Mouse (Mus musculus) neural tube, embryonic 13.5 days (tissue): ENCODE measurements at regions not wholly inside any gene's neighbourhood (a gene's known extent, or its start where the extent isn't known, plus 50 kb on each side); places are given as distances from the start of the nearest gene placed in this dataset.
"Not testable (repeated sequence)": the region's sequence is repeated elsewhere in the genome, so short reads cannot be mapped to it uniquely, and the experiment has no call there.

Experiments
- ATAC-seq: fragments of 200-750 bp; cut with Nextera tagmentation; 2 replicates; pipeline ENCODE4 v1.8.0; 2017; ENCODE audit warnings: low read depth, mild to moderate bottlenecking, moderate TSS enrichment, moderate library complexity
- H3K27ac ChIP-seq: fragments of 300-500 bp; sonication (generic); replicated peaks from 2 replicates; pipeline ENCODE4 v1.5.1; 2015; ENCODE audit warnings: moderate library complexity, mild to moderate bottlenecking, inconsistent platforms
- H3K27me3 ChIP-seq: fragments of 300-500 bp; sonication (generic); 2 replicates; pipeline ENCODE4 v1.6.1; 2015; ENCODE audit warnings: mild to moderate bottlenecking, inconsistent platforms
- H3K36me3 ChIP-seq: fragments of 300-500 bp; sonication (generic); 2 replicates; pipeline ENCODE4 v1.6.1; 2015; ENCODE audit warnings: mild to moderate bottlenecking, inconsistent platforms
- H3K4me1 ChIP-seq: fragments of 300-500 bp; sonication (generic); replicated peaks from 2 replicates; pipeline ENCODE4 v1.6.1; 2015; ENCODE audit warnings: inconsistent platforms
- H3K4me2 ChIP-seq: fragments of 300-500 bp; sonication (generic); 2 replicates; pipeline ENCODE4 v1.6.1; 2015; ENCODE audit warnings: inconsistent platforms, mild to moderate bottlenecking, moderate library complexity
- H3K4me3 ChIP-seq: fragments of 300-500 bp; sonication (generic); 2 replicates; pipeline ENCODE4 v1.5.1; 2015; ENCODE audit warnings: mild to moderate bottlenecking, inconsistent platforms
- H3K9ac ChIP-seq: fragments of 300-500 bp; sonication (generic); 2 replicates; pipeline ENCODE4 v1.6.1; 2015; ENCODE audit warnings: moderate library complexity, mild to moderate bottlenecking, inconsistent platforms
- H3K9me3 ChIP-seq: fragments of 300-500 bp; sonication (generic); 2 replicates; pipeline ENCODE4 v1.6.1; 2016; ENCODE audit warnings: inconsistent platforms
- WGBS: fragments of 180-500 bp; shearing (Covaris S2); methylation state at CpG from one replicate; pipeline ENCODE4 v1.1.7; 2015; 5-methylcytosine and 5-hydroxymethylcytosine counted together

DNA sequence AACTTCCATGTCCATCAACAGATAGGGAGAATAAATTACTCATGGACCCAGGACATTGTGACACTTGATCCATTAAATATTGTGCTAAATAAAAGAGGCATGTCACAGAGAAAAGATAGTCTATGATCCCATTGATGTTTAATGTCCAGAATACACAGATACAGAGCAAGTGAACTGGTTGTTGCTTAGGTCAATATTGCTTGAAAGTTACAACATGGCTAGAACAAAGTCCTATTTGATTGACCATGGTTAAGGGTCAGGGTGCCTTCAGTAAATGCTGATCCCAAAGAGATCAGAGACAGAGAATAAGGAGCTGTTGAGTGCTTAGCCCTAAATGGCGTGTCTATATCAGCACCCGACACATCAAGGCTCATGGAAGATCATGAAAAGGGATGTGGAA, 50.7 kb upstream of the Cyp3a41b start:
- peaks cover 77% of the 10 kb centered on the region for H3K9me3 ChIP-seq
- not testable (repeated sequence) for H3K4me2 ChIP-seq, H3K4me3 ChIP-seq, H3K9ac ChIP-seq, H3K27ac ChIP-seq, H3K36me3 ChIP-seq, ATAC-seq, H3K27me3 ChIP-seq, H3K4me1 ChIP-seq
- 87% methylated on average over 2 of the region's 2 CpGs for WGBS
